Mouse (Mus musculus) kidney, adult 11 months (tissue): ENCODE data around the gene Manea.
"Not testable (repeated sequence)": the region's sequence is repeated elsewhere in the genome, so short reads cannot be mapped to it uniquely, and the experiment has no call there.

Source experiments
- DNase-seq: peaks from one replicate; pipeline ENCODE4 v3.0.0; 2022

The Manea gene

GRCm38 (mm10) chr4:26346443-26347106 lies at the start of gene Manea:
TSS of gene Manea (minus strand) at chr4:26346891.
- peak; percentile 92 for DNase-seq

- no peak for DNase-seq
These were observed 7.9 kb upstream of the Manea start for GRCm38 (mm10) chr4:26354616-26355015.

- DNase-seq, result no peak
These were observed 7.0 kb upstream of the Manea start for GRCm38 (mm10) chr4:26353643-26354231.

- no peak for DNase-seq
These were observed 548 bp upstream of the Manea start for GRCm38 (mm10) chr4:26347239-26347638.

- DNase-seq, result no peak
These were observed 799 bp downstream of the Manea start for GRCm38 (mm10) chr4:26345741-26346442.

GRCm38 (mm10) chr4:26345080-26345479 lies 1.6 kb downstream of the Manea start:
- DNase-seq, result no peak

- DNase-seq, result no peak
These were observed 4.3 kb downstream of the Manea start for GRCm38 (mm10) chr4:26342346-26342745.

- DNase-seq, result no peak
These were observed 8.1 kb downstream of the Manea start for GRCm38 (mm10) chr4:26338604-26339003.

- DNase-seq, result no peak
These were observed 10.1 kb downstream of the Manea start for GRCm38 (mm10) chr4:26336563-26336962.

GRCm38 (mm10) chr4:26304731-26305130 lies 42.0 kb downstream of the Manea start:
- not testable (repeated sequence) for DNase-seq

GRCm38 (mm10) chr4:26277112-26277716 lies 69.5 kb downstream of the Manea start:
- DNase-seq, result no peak

- DNase-seq, result no peak
These were observed 70.4 kb downstream of the Manea start for GRCm38 (mm10) chr4:26276264-26276663.

GRCm38 (mm10) chr4:26275769-26276168 lies 70.9 kb downstream of the Manea start:
- DNase-seq, result no peak
